Mouse (Mus musculus) limb, embryonic 11.5 days (tissue): Measurements from ENCODE around the gene Helq. TPM values are rescaled to one million over a fixed set of nuclear protein-coding genes. Genes with fewer than 3 reads are reported as not detected.

Experiments
- ATAC-seq: fragments of 200-750 bp; cut with Nextera tagmentation; 2 replicates; pipeline ENCODE4 v1.8.0; 2017; ENCODE audit warnings: low read depth; ENCODE audit not compliant: insufficient number of reproducible peaks, low FRiP score, low TSS enrichment
- DNase-seq: peaks from one replicate; pipeline ENCODE4 v3.0.0-alpha.2; 2015; ENCODE audit warnings: low spot score
- H3K27ac ChIP-seq: fragments of 300-500 bp; sonication (generic); replicated peaks from 2 replicates; pipeline ENCODE4 v1.5.1; 2014; ENCODE audit warnings: low read depth, mild to moderate bottlenecking, low read length
- H3K27me3 ChIP-seq: fragments of 300-500 bp; sonication (generic); 2 replicates; pipeline ENCODE4 v1.6.1; 2014; ENCODE audit warnings: mild to moderate bottlenecking, low read length, mixed read lengths; ENCODE audit not compliant: control insufficient read depth, insufficient read depth
- H3K36me3 ChIP-seq: fragments of 300-500 bp; sonication (generic); 2 replicates; pipeline ENCODE4 v1.6.1; 2014; ENCODE audit warnings: mild to moderate bottlenecking, low read length, moderate library complexity, mixed read lengths; ENCODE audit not compliant: control insufficient read depth, insufficient read depth
- H3K4me1 ChIP-seq: fragments of 300-500 bp; sonication (generic); 2 replicates; pipeline ENCODE4 v1.6.1; 2014; ENCODE audit warnings: low read length, mixed read lengths; ENCODE audit not compliant: control insufficient read depth, insufficient read depth
- H3K4me2 ChIP-seq: fragments of 300-500 bp; sonication (generic); 2 replicates; pipeline ENCODE4 v1.6.1; 2014; ENCODE audit warnings: low read depth, mild to moderate bottlenecking, moderate library complexity; ENCODE audit not compliant: severe bottlenecking
- H3K4me3 ChIP-seq: fragments of 300-500 bp; sonication (generic); 2 replicates; pipeline ENCODE4 v1.5.1; 2014; ENCODE audit warnings: low read depth, low read length
- H3K9ac ChIP-seq: fragments of 300-500 bp; sonication (generic); 2 replicates; pipeline ENCODE4 v1.6.1; 2014; ENCODE audit warnings: mild to moderate bottlenecking, low read length
- H3K9me3 ChIP-seq: fragments of 300-500 bp; sonication (generic); 2 replicates; pipeline ENCODE4 v1.6.1; 2016; ENCODE audit warnings: low read length; ENCODE audit not compliant: control insufficient read depth
- WGBS: fragments of 180-500 bp; shearing (Covaris S2); extraction: QIAGEN DNeasy Blood & Tissue Kit; methylation state at CpG from one replicate; pipeline ENCODE4 v1.1.7; 2014; 5-methylcytosine and 5-hydroxymethylcytosine counted together
- polyA plus RNA-seq: library from polyadenylated mRNA; unstranded; fragments of >200 nt; fragmentation: Nextera tagmentation; extraction: Ambion mirVana; gene quantifications from 2 replicates; pipeline ENCODE4 v1.2.1, GENCODE M21; 2014

Helq gene
- polyA plus RNA-seq, 1 experiment from 2014 or later = 25.3 TPM

GRCm38 (mm10) chr5:100771575-100771974, 26.8 kb downstream of the Helq start:
- no peak overlapping the region for H3K27ac ChIP-seq
- H3K4me2 ChIP-seq = no peak overlapping the region
- no peaks in the 10 kb centered on the region for H3K4me1 ChIP-seq
- H3K36me3 ChIP-seq = peaks cover 11% of the 10 kb centered on the region
- no peak for DNase-seq
- no peak overlapping the region for H3K9ac ChIP-seq
- H3K4me3 ChIP-seq = no peak overlapping the region
- H3K9me3 ChIP-seq = no peaks in the 10 kb centered on the region
- no peaks in the 10 kb centered on the region for H3K27me3 ChIP-seq
- 90% methylated on average over 4 of the region's 4 CpGs for WGBS
- ATAC-seq = no peak

DNA sequence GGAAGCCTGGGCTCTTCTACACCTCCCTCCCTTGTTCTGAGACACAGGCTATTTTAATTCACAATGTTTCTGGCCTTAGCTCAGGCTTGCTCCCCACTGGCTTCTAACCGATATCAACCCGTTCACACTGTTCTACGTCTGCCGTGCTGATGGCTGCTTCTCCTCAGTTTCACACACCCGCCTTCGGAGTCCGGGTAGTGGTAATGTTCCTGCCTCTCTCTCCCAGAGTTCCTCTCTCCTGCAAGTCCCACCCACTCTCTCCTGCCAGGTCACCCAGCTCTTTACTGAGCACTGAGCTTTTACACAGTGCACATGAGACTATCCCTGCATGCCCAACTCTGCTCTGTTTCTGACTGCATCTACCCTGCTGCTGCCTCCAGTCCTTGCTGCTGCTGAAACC, 32.4 kb downstream of the Helq start:
- DNase-seq (no peak), ATAC-seq (no peak)
- H3K27ac ChIP-seq = no peak overlapping the region
- no peak overlapping the region for H3K9ac ChIP-seq
- H3K9me3 ChIP-seq = no peaks in the 10 kb centered on the region
- no peak overlapping the region for H3K4me2 ChIP-seq
- peaks cover 16% of the 10 kb centered on the region; the same call in 1 of the 2 replicates for H3K36me3 ChIP-seq
- H3K4me1 ChIP-seq = no peaks in the 10 kb centered on the region
- H3K27me3 ChIP-seq = no peaks in the 10 kb centered on the region
- no peak overlapping the region for H3K4me3 ChIP-seq
- WGBS = 96% methylated on average over 7 of the region's 7 CpGs

GRCm38 (mm10) chr5:100761736-100762135, 36.7 kb downstream of the Helq start:
- no peak overlapping the region for H3K9ac ChIP-seq
- DNase-seq (no peak), ATAC-seq (no peak)
- 93% methylated on average over 7 of the region's 7 CpGs for WGBS
- H3K27ac ChIP-seq = no peak overlapping the region
- no peaks in the 10 kb centered on the region for H3K27me3 ChIP-seq
- H3K4me3 ChIP-seq = no peak overlapping the region
- no peaks in the 10 kb centered on the region for H3K4me1 ChIP-seq
- H3K9me3 ChIP-seq = no peaks in the 10 kb centered on the region
- H3K36me3 ChIP-seq = peaks cover 11% of the 10 kb centered on the region; the same call in 1 of the 2 replicates
- H3K4me2 ChIP-seq = no peak overlapping the region

DNA sequence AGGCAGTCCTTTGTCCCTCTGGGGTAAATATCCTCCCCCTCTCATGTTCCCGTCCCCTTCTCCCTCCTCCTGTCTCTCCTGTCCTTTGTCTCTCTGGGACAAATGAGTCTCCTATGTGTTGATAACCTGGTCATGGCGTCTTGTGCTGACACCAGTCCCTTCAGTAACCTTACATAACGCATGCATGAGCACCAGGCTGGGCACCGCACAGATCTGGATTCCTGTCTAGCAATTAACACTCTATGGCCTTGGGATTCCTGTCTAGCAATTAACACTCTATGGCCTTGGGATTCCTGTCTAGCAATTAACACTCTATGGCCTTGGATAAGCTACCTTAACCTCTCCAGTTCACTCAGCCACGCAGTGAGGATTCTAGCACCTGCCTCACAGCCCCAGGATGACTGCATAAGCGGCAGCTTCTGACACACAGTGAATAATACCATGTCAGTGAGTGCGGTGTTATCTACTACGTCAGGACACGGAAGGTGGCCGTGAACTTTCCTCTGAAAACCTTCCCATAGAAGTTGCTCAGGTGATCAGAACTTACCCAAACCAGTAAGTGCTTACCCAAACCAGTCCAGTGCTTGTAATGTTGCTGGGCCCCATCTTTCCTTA, 38.2 kb downstream of the Helq start:
- H3K4me3 ChIP-seq = no peak overlapping the region
- H3K4me2 ChIP-seq = no peak overlapping the region
- ATAC-seq = no peak
- no peaks in the 10 kb centered on the region for H3K27me3 ChIP-seq
- H3K4me1 ChIP-seq = no peaks in the 10 kb centered on the region
- H3K36me3 ChIP-seq = peaks cover 8% of the 10 kb centered on the region; the same call in 1 of the 2 replicates
- H3K9ac ChIP-seq = no peak overlapping the region
- no peaks in the 10 kb centered on the region for H3K9me3 ChIP-seq
- H3K27ac ChIP-seq = no peak overlapping the region
- no peak for DNase-seq
- WGBS = 88% methylated on average over 10 of the region's 10 CpGs

- Histone ChIP-seq H3K27ac (no peak overlapping the region), H3K9ac (no peak overlapping the region), H3K4me1 (no peaks in the 10 kb centered on the region), H3K36me3 (peaks cover 2% of the 10 kb centered on the region; the same call in 1 of the 2 replicates), H3K4me3 (no peak overlapping the region), H3K27me3 (no peaks in the 10 kb centered on the region), H3K9me3 (no peaks in the 10 kb centered on the region), H3K4me2 (no peak overlapping the region)
- ATAC-seq (no peak), DNase-seq (no peak)
- 95% methylated on average over 5 of the region's 5 CpGs for WGBS
Measured at GRCm38 (mm10) chr5:100758121-100758520, 40.3 kb downstream of the Helq start.

DNA sequence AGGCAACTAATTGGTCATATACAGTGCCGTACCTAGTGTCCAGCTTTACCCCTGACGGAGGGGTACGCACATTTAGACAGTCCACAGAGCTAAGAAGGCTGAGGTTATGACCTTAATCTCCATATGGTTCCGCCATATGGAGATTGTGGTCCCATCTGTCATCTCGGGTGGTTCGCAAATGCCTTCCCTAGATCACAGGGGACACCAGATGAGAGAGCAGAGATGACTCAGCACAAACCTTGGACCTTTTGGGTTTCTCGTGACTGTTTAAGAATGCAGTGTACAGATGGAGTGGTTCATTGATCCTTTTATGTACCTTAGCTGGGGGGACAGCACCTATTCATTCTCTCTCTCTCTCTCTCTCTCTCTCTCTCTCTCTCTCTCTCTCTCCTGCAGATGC, 45.0 kb downstream of the Helq start:
- H3K27me3 ChIP-seq = no peaks in the 10 kb centered on the region
- no peak overlapping the region for H3K9ac ChIP-seq
- DNase-seq = no peak
- H3K27ac ChIP-seq = no peak overlapping the region
- H3K9me3 ChIP-seq = no peaks in the 10 kb centered on the region
- no peaks in the 10 kb centered on the region for H3K36me3 ChIP-seq
- H3K4me1 ChIP-seq = no peaks in the 10 kb centered on the region
- no peak for ATAC-seq
- no peak overlapping the region for H3K4me3 ChIP-seq
- WGBS = 71% methylated on average over 7 of the region's 7 CpGs
- no peak overlapping the region for H3K4me2 ChIP-seq

- 69% methylated on average over 4 of the region's 4 CpGs for WGBS
- no peaks in the 10 kb centered on the region for H3K4me1 ChIP-seq
- H3K9ac ChIP-seq = no peak overlapping the region
- no peaks in the 10 kb centered on the region for H3K27me3 ChIP-seq
- ATAC-seq (no peak), DNase-seq (no peak)
- no peak overlapping the region for H3K4me3 ChIP-seq
- H3K36me3 ChIP-seq = no peaks in the 10 kb centered on the region
- H3K4me2 ChIP-seq = no peak overlapping the region
- H3K9me3 ChIP-seq = no peaks in the 10 kb centered on the region
- H3K27ac ChIP-seq = no peak overlapping the region
Measured at GRCm38 (mm10) chr5:100751655-100752054, 46.7 kb downstream of the Helq start.

DNA sequence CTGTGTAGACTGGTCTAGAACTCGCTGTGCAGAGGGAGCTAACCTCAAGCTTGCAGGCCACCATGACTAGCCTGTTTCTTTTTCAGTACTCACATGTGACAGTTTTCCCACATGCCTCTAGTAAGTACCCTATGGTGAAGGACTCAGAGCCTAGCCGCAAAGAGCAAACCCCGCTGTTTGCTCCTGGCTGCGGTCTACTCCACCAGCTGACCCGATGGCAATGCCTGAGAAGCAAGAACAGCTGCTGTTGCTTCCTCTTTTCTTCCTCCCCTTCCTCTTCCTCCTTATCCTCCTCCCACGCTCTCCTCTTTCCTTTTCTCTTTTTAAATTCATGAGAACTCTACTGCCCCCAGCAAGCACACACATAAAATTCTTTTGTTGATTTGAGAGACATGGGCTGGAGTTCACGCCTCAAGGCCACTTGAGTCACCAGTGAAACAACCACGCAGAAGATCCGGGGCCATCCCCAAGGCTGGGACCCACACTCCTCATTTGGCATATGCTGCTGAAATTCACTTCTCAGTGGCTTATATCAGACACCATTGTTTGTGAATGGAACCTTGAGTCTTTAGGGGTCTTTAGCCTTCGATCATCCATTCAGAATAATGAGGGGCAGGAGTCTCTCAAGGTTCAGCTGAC, 47.7 kb downstream of the Helq start:
- ATAC-seq (no peak), DNase-seq (no peak)
- H3K9me3 ChIP-seq = no peaks in the 10 kb centered on the region
- no peak overlapping the region for H3K4me2 ChIP-seq
- H3K4me3 ChIP-seq = no peak overlapping the region
- no peaks in the 10 kb centered on the region for H3K27me3 ChIP-seq
- H3K27ac ChIP-seq = no peak overlapping the region
- no peak overlapping the region for H3K9ac ChIP-seq
- WGBS = 86% methylated on average over 10 of the region's 10 CpGs
- H3K36me3 ChIP-seq = no peaks in the 10 kb centered on the region
- H3K4me1 ChIP-seq = no peaks in the 10 kb centered on the region
